Comparison of ENCODE assay signal across 15 mouse cellular contexts in genomic region chr4:151017356-151017755, GRCm38 (mm10). TPM values are rescaled to one million over a fixed set of nuclear protein-coding genes. Genes with fewer than 3 reads are reported as not detected.
DNase-seq lines count a peak whose midpoint lies in the region; TF ChIP-seq lines count a peak whose summit lies in the region.
"Not testable (repeated sequence)": the region's sequence is repeated elsewhere in the genome, so short reads cannot be mapped to it uniquely, and the experiment has no call there.
"Had no signal": no experiment of that assay in that cellular context is flagged by ENCODE, and none has a peak within 500 bp of the region (broad histone marks: within the 10 kb centered on the region; RNA-seq: fewer than 3 reads in every experiment).

No protein-coding gene starts in this region.

- DNase-seq in 3T3-L1 (ENCODE audit: low read depth, low spot score) (peak; percentile 63), NIH3T3 (ENCODE audit: low read depth) (peak; percentile 67)
- not testable (repeated sequence) for DNase-seq in gastrocnemius, adult 2 months

- not testable (repeated sequence) for TF ChIP-seq CTCF in gastrocnemius, adult 2 months (IDR thresholded peaks at IDR 0.05)

- intact Hi-C loops in gastrocnemius, adult 2 months (cut with DNase I): not testable (repeated sequence)

- peak overlapping the region; percentile 38; the same call in 1 of the 2 replicates for H3K27ac ChIP-seq in gastrocnemius, adult 2 months

- H3K4me3 ChIP-seq in gastrocnemius, adult 2 months: not testable (repeated sequence)

RNA-seq across cellular contexts. Expression of gene Uts2, which starts 20.5 kb away (rescaled TPM):
- not detected for total RNA-seq in gastrocnemius, adult 2 months (2021)
- total RNA-seq: adrenal gland, adult 18-20 months; adrenal gland, adult 2 months; adrenal gland, adult 8-10 months; adrenal gland, postnatal 10 days; adrenal gland, postnatal 14 days; adrenal gland, postnatal 25 days; adrenal gland, postnatal 36 days; adrenal gland, postnatal 4 days; CH12.LX; ES-E14; G1E; MEL had no signal

RNA-seq across cellular contexts. Expression of gene Per3, which starts 27.1 kb away (rescaled TPM):
- total RNA-seq in gastrocnemius, adult 2 months (2021): 1 to 10 TPM; 3.6 to 9.3 TPM

RNA-seq across cellular contexts. Expression of gene Vamp3, which starts 40.4 kb away (rescaled TPM):
- total RNA-seq in gastrocnemius, adult 2 months (2021): 10 to 100 TPM; 53.8 to 56.3 TPM
